Mouse (Mus musculus): Measurements from ENCODE around the gene Krt33b. TPM values are rescaled to one million over a fixed set of nuclear protein-coding genes. Genes with fewer than 3 reads are reported as not detected.

Krt33b gene
- total and polyA plus RNA-seq, 3 experiments, result not detected

DNA sequence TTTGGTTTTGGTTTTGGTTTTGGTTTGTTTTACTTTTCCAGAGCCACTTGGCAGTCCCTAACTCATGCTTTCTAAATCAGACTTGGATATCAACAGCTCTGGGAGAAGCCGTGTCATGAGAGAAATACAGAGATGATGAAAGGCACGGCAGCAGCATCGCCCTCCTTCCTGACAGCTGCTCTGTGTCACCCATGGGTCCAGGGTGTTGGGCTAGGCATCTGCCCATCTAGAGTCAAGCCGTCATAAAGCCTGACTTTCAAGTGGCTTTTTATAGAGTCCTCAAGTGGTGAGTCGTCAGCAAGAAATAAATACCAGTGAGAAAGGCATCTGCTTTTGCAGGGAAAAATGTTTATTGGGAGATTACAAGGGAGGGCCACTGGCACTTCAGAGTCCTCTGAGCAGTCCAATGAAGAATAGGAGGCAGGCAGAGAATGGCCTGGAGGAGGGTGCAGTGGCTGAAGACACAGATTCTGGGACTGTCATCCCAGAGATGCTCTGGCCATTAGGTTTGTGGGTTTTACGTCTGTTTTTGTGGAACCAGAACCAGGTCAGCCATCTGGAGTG, 16.7 kb upstream of the Krt33b start:
- Histone ChIP-seq H3K27me3 (replicated peaks) (peaks cover 88% of the 10 kb centered on the region), H3K4me1 (ENCODE audit: control insufficient read depth in 1 of 2, insufficient read depth in 2 of 2) (no peaks in the 10 kb centered on the region), H3K27ac (ENCODE audit: insufficient read depth, low read depth) (no peak overlapping the region), H3K4me2 (ENCODE audit: insufficient read depth, low read depth, poor library complexity, severe bottlenecking) (peak overlapping the region; percentile 78), H3K4me3 (replicated peaks in 1 of 3; ENCODE audit: low read depth in 2 of 3, low read length in 2 of 3, poor library complexity in 1 of 3) (peak overlapping the region in 1 of 3 experiments; percentile 26), H3K9ac (ENCODE audit: insufficient read depth, low read depth) (no peak overlapping the region), H3K36me3 (replicated peaks in 1 of 2; ENCODE audit: control insufficient read depth in 1 of 2, insufficient read depth in 1 of 2, low read length in 1 of 2) (no peaks in the 10 kb centered on the region), H3K9me3 (replicated peaks; ENCODE audit: low read length) (no peaks in the 10 kb centered on the region), H3K79me2 (replicated peaks; ENCODE audit: control insufficient read depth, extremely low read depth, insufficient read depth, poor library complexity, severe bottlenecking) (no peaks in the 10 kb centered on the region)
- in situ Hi-C loops (cut with MboI; ENCODE audit: low pct_ligation_motif_present, low pct_unique_long_range_greater_than_20kb, low sequenced_read_pairs) (no loop called here), dilution Hi-C loops (cut with MboI; ENCODE audit: extremely low pct_ligation_motif_present, extremely low pct_unique_long_range_greater_than_20kb, low sequenced_read_pairs) (no loop called here)
- no peak for DNase-seq (ENCODE audit: extremely low read depth)
- TF ChIP-seq TCF12 (IDR thresholded peaks at IDR 0.05; ENCODE audit: low read depth, low read length) (no peak), USF2 (conservative IDR thresholded peaks at IDR 0.05; ENCODE audit: low read depth, low read length) (no peak), E2F4 (IDR thresholded peaks at IDR 0.05; ENCODE audit: insufficient replicate concordance, low read depth, low read length) (no peak), SMC3 (IDR thresholded peaks at IDR 0.05; ENCODE audit: low read depth, low read length) (no peak)

GRCm38 (mm10) chr11:100041454-100041853, 11.8 kb upstream of the Krt33b start, which contains the start of gene Krt34:
Krt34 (minus strand) TSS chr11:100041554.
- in situ Hi-C loops (cut with MboI; ENCODE audit: low pct_ligation_motif_present, low pct_unique_long_range_greater_than_20kb, low sequenced_read_pairs) (no loop called here), dilution Hi-C loops (cut with MboI; ENCODE audit: extremely low pct_ligation_motif_present, extremely low pct_unique_long_range_greater_than_20kb, low sequenced_read_pairs) (no loop called here)

GRCm38 (mm10) chr11:100021438-100021837, 8.2 kb downstream of the Krt33b start:
- TF ChIP-seq MEF2A (IDR thresholded peaks at IDR 0.05; ENCODE audit: borderline replicate concordance, low read depth, low read length), result no peak
- no peak for TF ChIP-seq ZC3H11A (IDR thresholded peaks at IDR 0.05; ENCODE audit: low read depth, low read length)
- TF ChIP-seq MXI1 (IDR thresholded peaks at IDR 0.05; ENCODE audit: low read depth, low read length), result no peak
- no peak for TF ChIP-seq CHD1 (IDR thresholded peaks at IDR 0.05; ENCODE audit: low read depth, low read length)
- TF ChIP-seq TCF12 (IDR thresholded peaks at IDR 0.05; ENCODE audit: low read depth, low read length), result no peak
- TF ChIP-seq CTCF (conservative IDR thresholded peaks at IDR 0.05 in 1 of 2, IDR thresholded peaks at IDR 0.05 in 1 of 2; ENCODE audit: low read depth in 2 of 2, low read length in 2 of 2), result no peak
- no peak for TF ChIP-seq EP300 (IDR thresholded peaks at IDR 0.05; ENCODE audit: low read length)
- TF ChIP-seq GABPA (IDR thresholded peaks at IDR 0.05; ENCODE audit: insufficient replicate concordance, low read depth, low read length), result no peak
- TF ChIP-seq IRF4 (IDR thresholded peaks at IDR 0.05; ENCODE audit: low read depth, low read length), result no peak
- no peak overlapping the region for H3K4me3 ChIP-seq (replicated peaks in 1 of 3; ENCODE audit: low read depth in 2 of 3, low read length in 2 of 3, poor library complexity in 1 of 3)
- no peaks in the 10 kb centered on the region for H3K4me1 ChIP-seq (ENCODE audit: control insufficient read depth in 1 of 2, insufficient read depth in 2 of 2)
- H3K4me2 ChIP-seq (ENCODE audit: insufficient read depth, low read depth, poor library complexity, severe bottlenecking), result no peak overlapping the region
- dilution Hi-C loops (cut with MboI; ENCODE audit: extremely low pct_ligation_motif_present, extremely low pct_unique_long_range_greater_than_20kb, low sequenced_read_pairs), result no loop called here
- no peaks in the 10 kb centered on the region for H3K79me2 ChIP-seq (replicated peaks; ENCODE audit: control insufficient read depth, extremely low read depth, insufficient read depth, poor library complexity, severe bottlenecking)
- H3K27ac ChIP-seq (ENCODE audit: insufficient read depth, low read depth), result no peak overlapping the region
- no peak overlapping the region for H3K9ac ChIP-seq (ENCODE audit: insufficient read depth, low read depth)
- DNase-seq (ENCODE audit: extremely low read depth), result no peak
- peaks cover 89% of the 10 kb centered on the region for H3K27me3 ChIP-seq (replicated peaks)
- in situ Hi-C loops (cut with MboI; ENCODE audit: low pct_ligation_motif_present, low pct_unique_long_range_greater_than_20kb, low sequenced_read_pairs), result no loop called here
- H3K36me3 ChIP-seq (replicated peaks in 1 of 2; ENCODE audit: control insufficient read depth in 1 of 2, insufficient read depth in 1 of 2, low read length in 1 of 2), result no peaks in the 10 kb centered on the region
- H3K9me3 ChIP-seq (replicated peaks; ENCODE audit: low read length), result no peaks in the 10 kb centered on the region

More at GRCm38 (mm10) chr11:100041454-100041853, 11.8 kb upstream of the Krt33b start, which contains the start of gene Krt34:
- Histone ChIP-seq H3K4me3 (replicated peaks in 1 of 3; ENCODE audit: low read depth in 2 of 3, low read length in 2 of 3, poor library complexity in 1 of 3) (no peak within 1 kb of the TSS), H3K4me1 (ENCODE audit: control insufficient read depth in 1 of 2, insufficient read depth in 2 of 2) (no peaks in the 10 kb centered on the region), H3K79me2 (replicated peaks; ENCODE audit: control insufficient read depth, extremely low read depth, insufficient read depth, poor library complexity, severe bottlenecking) (no peaks in the 10 kb centered on the region), H3K4me2 (ENCODE audit: insufficient read depth, low read depth, poor library complexity, severe bottlenecking) (no peak within 1 kb of the TSS), H3K9me3 (replicated peaks; ENCODE audit: low read length) (no peaks in the 10 kb centered on the region), H3K27me3 (replicated peaks) (peaks cover 91% of the 10 kb centered on the region), H3K36me3 (replicated peaks in 1 of 2; ENCODE audit: control insufficient read depth in 1 of 2, insufficient read depth in 1 of 2, low read length in 1 of 2) (no peaks in the 10 kb centered on the region), H3K9ac (ENCODE audit: insufficient read depth, low read depth) (no peak within 1 kb of the TSS), H3K27ac (ENCODE audit: insufficient read depth, low read depth) (no peak within 1 kb of the TSS)
- TF ChIP-seq USF2 (conservative IDR thresholded peaks at IDR 0.05; ENCODE audit: low read depth, low read length) (no peak), ZNF384 (IDR thresholded peaks at IDR 0.05; ENCODE audit: low read depth, low read length) (no peak), PAX5 (IDR thresholded peaks at IDR 0.05; ENCODE audit: low read length) (no peak), ZKSCAN1 (IDR thresholded peaks at IDR 0.05; ENCODE audit: borderline replicate concordance, low read depth, low read length) (no peak), UBTF (IDR thresholded peaks at IDR 0.05; ENCODE audit: low read depth, low read length) (no peak), EP300 (IDR thresholded peaks at IDR 0.05; ENCODE audit: low read length) (no peak), MYC (IDR thresholded peaks at IDR 0.05; ENCODE audit: low read depth, low read length) (no peak), MEF2A (IDR thresholded peaks at IDR 0.05; ENCODE audit: borderline replicate concordance, low read depth, low read length) (no peak), RAD21 (IDR thresholded peaks at IDR 0.05; ENCODE audit: low read depth, low read length) (no peak), KAT2A (IDR thresholded peaks at IDR 0.05; ENCODE audit: insufficient replicate concordance, low read length) (no peak), CHD1 (IDR thresholded peaks at IDR 0.05; ENCODE audit: low read depth, low read length) (no peak), RCOR1 (conservative IDR thresholded peaks at IDR 0.05; ENCODE audit: low read depth, low read length) (no peak), CHD2 (IDR thresholded peaks at IDR 0.05; ENCODE audit: low read length) (no peak), ELF1 (IDR thresholded peaks at IDR 0.05; ENCODE audit: low read depth, low read length) (no peak)
- no peak for DNase-seq (ENCODE audit: extremely low read depth)
